Mouse (Mus musculus): ENCODE measurements around the gene Tmem200a. TPM values are rescaled to one million over a fixed set of nuclear protein-coding genes. Genes with fewer than 3 reads are reported as not detected.

Tmem200a gene
- polyA plus RNA-seq, 1 experiment: 7.4 TPM

- H3K36me3 ChIP-seq (ENCODE audit: control insufficient read depth, insufficient read depth, low read length): no peaks in the 10 kb centered on the region
- TF ChIP-seq POLR2A (IDR thresholded peaks at IDR 0.05; ENCODE audit: control insufficient read depth, low read depth, low read length): no peak
- TF ChIP-seq CTCF (IDR thresholded peaks at IDR 0.05; ENCODE audit: control insufficient read depth, insufficient read depth, insufficient replicate concordance, low read depth, low read length): no peak
Measured at GRCm38 (mm10) chr10:26018740-26019139, 60.1 kb downstream of the Tmem200a start.

DNA sequence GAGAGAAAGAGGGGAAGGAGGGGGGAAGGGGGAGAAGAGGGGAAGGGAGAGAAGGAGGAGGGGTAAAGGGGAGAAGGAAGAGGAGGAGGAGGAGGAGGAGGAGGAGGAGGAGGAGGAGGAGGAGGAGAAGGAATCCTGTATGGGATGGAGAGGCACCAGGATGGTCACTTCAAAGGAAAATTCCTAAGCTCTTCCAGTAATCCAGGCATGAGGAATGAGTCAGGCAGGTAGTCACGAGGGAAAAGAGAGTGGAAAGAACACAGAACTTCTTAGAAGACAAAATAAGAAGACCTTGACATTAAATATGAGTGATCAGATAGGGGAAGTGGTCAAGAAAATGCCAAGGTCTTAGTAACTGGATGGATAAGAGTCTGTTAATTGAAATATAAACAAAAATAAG, 64.6 kb downstream of the Tmem200a start:
- no peak overlapping the region for H3K27ac ChIP-seq (ENCODE audit: control insufficient read depth, insufficient read depth, low read depth, low read length)
- H3K4me1 ChIP-seq (ENCODE audit: control insufficient read depth, insufficient read depth, low read length): no peaks in the 10 kb centered on the region; the same call in 1 of the 2 replicates
- H3K36me3 ChIP-seq (ENCODE audit: control insufficient read depth, insufficient read depth, low read length): no peaks in the 10 kb centered on the region
- TF ChIP-seq POLR2A (IDR thresholded peaks at IDR 0.05; ENCODE audit: control insufficient read depth, low read depth, low read length): no peak
- no peaks in the 10 kb centered on the region for H3K27me3 ChIP-seq (ENCODE audit: control insufficient read depth, insufficient read depth, low read length)
- H3K4me3 ChIP-seq (ENCODE audit: control insufficient read depth, low read depth, low read length): no peak overlapping the region

More at GRCm38 (mm10) chr10:26018740-26019139, 60.1 kb downstream of the Tmem200a start:
- H3K27ac ChIP-seq (ENCODE audit: control insufficient read depth, insufficient read depth, low read depth, low read length): no peak overlapping the region
- H3K27me3 ChIP-seq (ENCODE audit: control insufficient read depth, insufficient read depth, low read length): no peaks in the 10 kb centered on the region
- no peak overlapping the region; the same call in 1 of the 2 replicates for H3K4me3 ChIP-seq (ENCODE audit: control insufficient read depth, low read depth, low read length)
- H3K4me1 ChIP-seq (ENCODE audit: control insufficient read depth, insufficient read depth, low read length): no peaks in the 10 kb centered on the region; the same call in 1 of the 2 replicates

DNA sequence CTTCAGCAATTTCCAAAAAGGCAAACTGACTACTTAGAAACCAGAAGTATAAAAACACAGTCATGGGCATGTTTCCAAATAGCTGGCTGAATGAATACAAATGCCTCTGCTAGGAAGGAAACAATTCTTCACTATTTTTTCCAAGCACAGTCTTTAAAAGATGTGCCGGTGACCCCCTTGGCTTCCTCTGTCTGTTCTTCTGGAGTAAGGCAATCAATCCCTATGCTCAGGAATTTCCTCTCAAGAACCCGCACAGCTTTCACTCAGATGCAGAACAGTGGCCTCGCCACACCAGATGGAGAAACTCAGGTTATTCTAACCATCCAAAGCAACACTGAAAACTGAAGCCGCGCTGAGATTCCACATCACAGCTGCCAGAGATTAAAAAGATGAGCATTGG, 69.9 kb downstream of the Tmem200a start:
- H3K36me3 ChIP-seq (ENCODE audit: control insufficient read depth, insufficient read depth, low read length): no peaks in the 10 kb centered on the region
- H3K4me3 ChIP-seq (ENCODE audit: control insufficient read depth, low read depth, low read length): no peak overlapping the region
- H3K27me3 ChIP-seq (ENCODE audit: control insufficient read depth, insufficient read depth, low read length): no peaks in the 10 kb centered on the region
- no peak for TF ChIP-seq CTCF (IDR thresholded peaks at IDR 0.05; ENCODE audit: control insufficient read depth, insufficient read depth, insufficient replicate concordance, low read depth, low read length)
- TF ChIP-seq POLR2A (IDR thresholded peaks at IDR 0.05; ENCODE audit: control insufficient read depth, low read depth, low read length): no peak
- no peak overlapping the region for H3K27ac ChIP-seq (ENCODE audit: control insufficient read depth, insufficient read depth, low read depth, low read length)
- no peaks in the 10 kb centered on the region for H3K4me1 ChIP-seq (ENCODE audit: control insufficient read depth, insufficient read depth, low read length)

DNA sequence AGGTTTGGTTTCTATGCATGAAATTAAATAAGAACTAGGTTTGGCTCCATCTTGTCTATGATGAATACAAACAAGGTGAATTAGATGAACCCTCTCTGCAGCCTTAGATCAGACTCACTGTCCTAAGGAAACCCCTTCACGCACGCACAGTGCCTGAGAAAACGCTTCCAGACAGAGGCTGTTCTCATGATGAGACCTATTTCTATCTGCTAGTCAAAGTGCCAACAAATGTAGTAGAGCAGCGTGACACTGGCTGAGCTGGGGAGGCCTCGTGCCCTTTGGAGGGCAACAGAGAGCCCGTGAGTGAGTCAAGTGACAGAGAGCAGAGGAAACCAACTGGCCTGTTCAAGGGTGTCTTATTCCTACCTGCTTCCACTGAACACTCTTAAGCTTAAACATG, 73.4 kb downstream of the Tmem200a start:
- H3K4me1 ChIP-seq (ENCODE audit: control insufficient read depth, insufficient read depth, low read length): no peaks in the 10 kb centered on the region
- H3K36me3 ChIP-seq (ENCODE audit: control insufficient read depth, insufficient read depth, low read length): no peaks in the 10 kb centered on the region
- H3K4me3 ChIP-seq (ENCODE audit: control insufficient read depth, low read depth, low read length): no peak overlapping the region
- no peak overlapping the region for H3K27ac ChIP-seq (ENCODE audit: control insufficient read depth, insufficient read depth, low read depth, low read length)
- no peak for TF ChIP-seq POLR2A (IDR thresholded peaks at IDR 0.05; ENCODE audit: control insufficient read depth, low read depth, low read length)
- no peak for TF ChIP-seq CTCF (IDR thresholded peaks at IDR 0.05; ENCODE audit: control insufficient read depth, insufficient read depth, insufficient replicate concordance, low read depth, low read length)
- H3K27me3 ChIP-seq (ENCODE audit: control insufficient read depth, insufficient read depth, low read length): no peaks in the 10 kb centered on the region

DNA sequence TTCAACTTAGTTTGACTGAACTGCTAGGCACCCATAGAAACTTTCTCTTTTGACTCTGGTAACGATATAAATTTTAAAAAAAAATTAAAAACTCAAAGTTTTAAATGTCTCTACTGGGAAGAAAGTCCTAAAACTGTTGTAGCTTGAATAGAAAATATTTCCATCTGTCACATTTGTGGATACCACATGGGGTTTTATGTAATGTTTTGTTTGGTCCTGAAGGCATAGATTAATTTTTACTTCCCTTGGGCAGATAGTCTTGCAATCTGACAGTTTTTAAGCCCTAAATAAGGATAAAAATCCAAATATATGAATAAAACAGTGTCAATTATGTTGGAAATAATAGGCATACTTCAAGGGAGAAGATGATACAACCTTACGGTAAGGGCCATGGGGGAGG, 78.0 kb downstream of the Tmem200a start:
- no peak overlapping the region for H3K4me3 ChIP-seq (ENCODE audit: control insufficient read depth, low read depth, low read length)
- no peak overlapping the region for H3K27ac ChIP-seq (ENCODE audit: control insufficient read depth, insufficient read depth, low read depth, low read length)

DNA sequence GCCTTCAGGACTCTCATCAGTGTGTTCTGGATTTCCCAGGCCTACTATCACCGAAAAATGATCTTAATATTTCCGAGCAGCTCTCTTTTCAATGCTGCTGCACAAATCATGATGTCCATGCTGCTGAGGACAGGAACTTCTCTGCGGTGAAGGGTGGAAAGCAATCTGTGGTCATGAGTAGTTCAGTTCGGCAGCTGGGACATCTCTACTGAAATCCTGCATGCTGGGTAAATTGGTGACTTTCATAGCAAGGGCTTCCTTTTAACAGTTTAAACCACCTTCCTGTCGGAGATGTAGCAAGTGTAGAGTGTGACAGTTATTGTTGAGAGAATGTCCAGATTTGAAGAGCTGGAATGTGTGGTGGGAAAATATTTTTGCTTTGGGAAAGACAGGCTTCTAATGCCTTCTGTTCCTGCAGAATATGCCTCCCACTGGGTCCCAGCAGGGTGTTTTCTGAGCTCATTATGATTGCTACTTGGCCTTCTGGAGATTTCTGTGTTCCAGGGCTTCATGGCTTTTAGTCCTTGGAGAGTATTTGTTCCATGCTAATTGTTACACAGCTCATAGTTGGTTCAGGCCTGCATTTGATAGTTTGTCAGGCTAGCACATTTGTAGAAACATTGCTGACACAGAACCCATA, 79.4 kb downstream of the Tmem200a start:
- Histone ChIP-seq H3K27ac (ENCODE audit: control insufficient read depth, insufficient read depth, low read depth, low read length) (no peak overlapping the region), H3K4me1 (ENCODE audit: control insufficient read depth, insufficient read depth, low read length) (no peaks in the 10 kb centered on the region), H3K4me3 (ENCODE audit: control insufficient read depth, low read depth, low read length) (peak overlapping the region; percentile 39; the same call in 1 of the 2 replicates), H3K27me3 (ENCODE audit: control insufficient read depth, insufficient read depth, low read length) (no peaks in the 10 kb centered on the region), H3K36me3 (ENCODE audit: control insufficient read depth, insufficient read depth, low read length) (no peaks in the 10 kb centered on the region)
- TF ChIP-seq POLR2A (IDR thresholded peaks at IDR 0.05; ENCODE audit: control insufficient read depth, low read depth, low read length) (no peak), CTCF (IDR thresholded peaks at IDR 0.05; ENCODE audit: control insufficient read depth, insufficient read depth, insufficient replicate concordance, low read depth, low read length) (no peak)

More for the DNA sequence above, 78.0 kb downstream of the Tmem200a start:
- Histone ChIP-seq H3K27me3 (ENCODE audit: control insufficient read depth, insufficient read depth, low read length) (no peaks in the 10 kb centered on the region), H3K36me3 (ENCODE audit: control insufficient read depth, insufficient read depth, low read length) (no peaks in the 10 kb centered on the region), H3K4me1 (ENCODE audit: control insufficient read depth, insufficient read depth, low read length) (no peaks in the 10 kb centered on the region)
- TF ChIP-seq POLR2A (IDR thresholded peaks at IDR 0.05; ENCODE audit: control insufficient read depth, low read depth, low read length): no peak
- no peak for TF ChIP-seq CTCF (IDR thresholded peaks at IDR 0.05; ENCODE audit: control insufficient read depth, insufficient read depth, insufficient replicate concordance, low read depth, low read length)

GRCm38 (mm10) chr10:25984056-25984455, 94.8 kb downstream of the Tmem200a start:
- H3K4me1 ChIP-seq (ENCODE audit: control insufficient read depth, insufficient read depth, low read length): no peaks in the 10 kb centered on the region
- TF ChIP-seq CTCF (IDR thresholded peaks at IDR 0.05; ENCODE audit: control insufficient read depth, insufficient read depth, insufficient replicate concordance, low read depth, low read length) (no peak), POLR2A (IDR thresholded peaks at IDR 0.05; ENCODE audit: control insufficient read depth, low read depth, low read length) (no peak)
- no peak overlapping the region for H3K27ac ChIP-seq (ENCODE audit: control insufficient read depth, insufficient read depth, low read depth, low read length)
- H3K27me3 ChIP-seq (ENCODE audit: control insufficient read depth, insufficient read depth, low read length): no peaks in the 10 kb centered on the region
- H3K36me3 ChIP-seq (ENCODE audit: control insufficient read depth, insufficient read depth, low read length): no peaks in the 10 kb centered on the region
- no peak overlapping the region for H3K4me3 ChIP-seq (ENCODE audit: control insufficient read depth, low read depth, low read length)
